Comparison of ENCODE assay signal across 9 mouse cellular contexts in genomic region chr12:103142550-103143010, GRCm38 (mm10).
DNase-seq lines count a peak whose midpoint lies in the region; ATAC-seq and TF ChIP-seq lines count a peak whose summit lies in the region.
"Had no signal": no experiment of that assay in that cellular context is flagged by ENCODE, and none has a peak within 500 bp of the region (broad histone marks: within the 10 kb centered on the region; RNA-seq: fewer than 3 reads in every experiment).

No protein-coding gene starts in this region.

- H3K4me3 ChIP-seq in intestine, postnatal 0 days (ENCODE audit: low read depth, low read length) = no peak overlapping the region
- no peak overlapping the region for H3K4me3 ChIP-seq in intestine, embryonic 15.5 days (replicated peaks)
- H3K4me3 ChIP-seq in bone marrow macrophage, adult 2 months (ENCODE audit: insufficient read depth, low read length) = peak overlapping the region; percentile 41
- no peak overlapping the region for H3K4me3 ChIP-seq in forebrain, postnatal 0 days (ENCODE audit: low read depth, low read length)
- H3K4me3 ChIP-seq in midbrain, embryonic 13.5 days (replicated peaks) = no peak overlapping the region
- H3K4me3 ChIP-seq: liver, embryonic 13.5 days had no signal

- H3K9me3 ChIP-seq in intestine, postnatal 0 days (ENCODE audit: control insufficient read depth) = no peaks in the 10 kb centered on the region
- H3K9me3 ChIP-seq in intestine, embryonic 15.5 days = no peaks in the 10 kb centered on the region
- H3K9me3 ChIP-seq in forebrain, postnatal 0 days (ENCODE audit: low read length) = no peaks in the 10 kb centered on the region
- H3K9me3 ChIP-seq in midbrain, embryonic 13.5 days = no peaks in the 10 kb centered on the region
- H3K9me3 ChIP-seq: liver, embryonic 13.5 days had no signal

- WGBS in intestine, postnatal 0 days = 50% methylated on average over 9 of the region's 9 CpGs
- WGBS in intestine, embryonic 15.5 days = 57% methylated on average over 9 of the region's 9 CpGs
- WGBS in forebrain, postnatal 0 days = 59% methylated on average over 9 of the region's 9 CpGs
- 62% methylated on average over 9 of the region's 9 CpGs for WGBS in midbrain, embryonic 13.5 days

- H3K9ac ChIP-seq in intestine, postnatal 0 days (ENCODE audit: low read depth, low read length) = no peak overlapping the region
- no peak overlapping the region for H3K9ac ChIP-seq in intestine, embryonic 15.5 days
- H3K9ac ChIP-seq in forebrain, postnatal 0 days = no peak overlapping the region
- no peak overlapping the region for H3K9ac ChIP-seq in midbrain, embryonic 13.5 days (replicated peaks)
- H3K9ac ChIP-seq: liver, embryonic 13.5 days had no signal

- no peak for ATAC-seq in intestine, postnatal 0 days
- no peak for ATAC-seq in intestine, embryonic 15.5 days
- ATAC-seq in forebrain, postnatal 0 days = peak; percentile 42; the same call in 1 of the 2 replicates
- ATAC-seq in midbrain, embryonic 13.5 days = peak; percentile 46; the same call in 1 of the 2 replicates

- H3K27me3 ChIP-seq in intestine, postnatal 0 days (replicated peaks; ENCODE audit: control insufficient read depth, insufficient read depth, low read length) = no peaks in the 10 kb centered on the region
- H3K27me3 ChIP-seq in intestine, embryonic 15.5 days (replicated peaks) = no peaks in the 10 kb centered on the region
- no peaks in the 10 kb centered on the region for H3K27me3 ChIP-seq in forebrain, postnatal 0 days (ENCODE audit: insufficient read depth, low read length)
- H3K27me3 ChIP-seq in midbrain, embryonic 13.5 days = no peaks in the 10 kb centered on the region
- H3K27me3 ChIP-seq: liver, embryonic 13.5 days had no signal

- H3K36me3 ChIP-seq in intestine, postnatal 0 days (ENCODE audit: control insufficient read depth, insufficient read depth) = no peaks in the 10 kb centered on the region
- H3K36me3 ChIP-seq in intestine, embryonic 15.5 days = no peaks in the 10 kb centered on the region
- peaks cover 20% of the 10 kb centered on the region for H3K36me3 ChIP-seq in forebrain, postnatal 0 days (ENCODE audit: insufficient read depth)
- peaks cover 21% of the 10 kb centered on the region for H3K36me3 ChIP-seq in midbrain, embryonic 13.5 days
- H3K36me3 ChIP-seq: liver, embryonic 13.5 days had no signal

- peak; percentile 52 for DNase-seq in CD4-positive, CD25-positive, alpha-beta regulatory T cell, adult 2 months (ENCODE audit: low read depth, low spot score)
- DNase-seq in forebrain, postnatal 0 days = peak; percentile 84
- peak; percentile 23 to 28 for DNase-seq in kidney, adult 8-10 months
- DNase-seq in spleen, postnatal 36 days (ENCODE audit: low spot score in 2 of 2) = no peak
- DNase-seq: liver, embryonic 13.5 days had no signal

- H3K27ac ChIP-seq in intestine, postnatal 0 days (ENCODE audit: low read depth, low read length) = no peak overlapping the region
- H3K27ac ChIP-seq in intestine, embryonic 15.5 days = no peak overlapping the region
- H3K27ac ChIP-seq in bone marrow macrophage, adult 2 months (ENCODE audit: insufficient read depth, low read depth, low read length) = no peak overlapping the region
- no peak overlapping the region for H3K27ac ChIP-seq in forebrain, postnatal 0 days (ENCODE audit: low read depth, low read length)
- H3K27ac ChIP-seq in midbrain, embryonic 13.5 days = no peak overlapping the region
- H3K27ac ChIP-seq: liver, embryonic 13.5 days had no signal

- no peaks in the 10 kb centered on the region for H3K4me1 ChIP-seq in intestine, postnatal 0 days (replicated peaks; ENCODE audit: control insufficient read depth, insufficient read depth, low read length)
- H3K4me1 ChIP-seq in intestine, embryonic 15.5 days (replicated peaks) = no peaks in the 10 kb centered on the region
- H3K4me1 ChIP-seq in bone marrow macrophage, adult 2 months (ENCODE audit: control insufficient read depth, insufficient read depth, low read length) = 0 out of 2 replicates have a peak, but pooled peaks cover 2% of the 10 kb centered on the region
- H3K4me1 ChIP-seq in forebrain, postnatal 0 days (ENCODE audit: insufficient read depth) = no peaks in the 10 kb centered on the region
- 0 out of 2 replicates have a peak, but pooled peaks cover 7% of the 10 kb centered on the region for H3K4me1 ChIP-seq in midbrain, embryonic 13.5 days (replicated peaks)
- H3K4me1 ChIP-seq: liver, embryonic 13.5 days had no signal

- H3K4me2 ChIP-seq in intestine, postnatal 0 days (replicated peaks; ENCODE audit: low read depth) = peak overlapping the region; percentile 18; the same call in 1 of the 2 replicates
- H3K4me2 ChIP-seq in intestine, embryonic 15.5 days (replicated peaks) = no peak overlapping the region
- no peak overlapping the region for H3K4me2 ChIP-seq in forebrain, postnatal 0 days (ENCODE audit: low read depth)
- H3K4me2 ChIP-seq in midbrain, embryonic 13.5 days (replicated peaks) = no peak overlapping the region
- H3K4me2 ChIP-seq: liver, embryonic 13.5 days had no signal

- TF ChIP-seq POLR2A in bone marrow macrophage, adult 2 months (IDR thresholded peaks at IDR 0.05; ENCODE audit: borderline replicate concordance, low read depth, low read length) = no peak

- peak; percentile 80 for TF ChIP-seq CTCF in intestine, postnatal 0 days (IDR thresholded peaks at IDR 0.05; ENCODE audit: low read depth)
- TF ChIP-seq CTCF in bone marrow macrophage, adult 2 months (IDR thresholded peaks at IDR 0.05; ENCODE audit: low read depth, low read length) = no peak
- peak; percentile 78 for TF ChIP-seq CTCF in forebrain, postnatal 0 days (IDR thresholded peaks at IDR 0.05; ENCODE audit: low read depth)

Comparison
In these comparisons a context has a peak if more than half of its experiments do, and no peak if none do; other contexts are left out.
1. ATAC-seq: peak in forebrain, postnatal 0 days (single experiment) and midbrain, embryonic 13.5 days (single experiment); none in intestine, postnatal 0 days (single experiment) and intestine, embryonic 15.5 days (single experiment).
2. DNase-seq: peak in CD4-positive, CD25-positive, alpha-beta regulatory T cell, adult 2 months (single experiment), forebrain, postnatal 0 days (single experiment) and kidney, adult 8-10 months (2 of 2); none in spleen, postnatal 36 days (0 of 2).